Mouse (Mus musculus) gastrocnemius, postnatal 10 days (tissue): Measurements from ENCODE around the gene Col4a4. TPM values are rescaled to one million over a fixed set of nuclear protein-coding genes. Genes with fewer than 3 reads are reported as not detected.

Source experiments
- DNase-seq: peaks from one replicate; pipeline ENCODE4 v3.0.0; 2021; ENCODE audit warnings: mixed read lengths
- total RNA-seq, 2 experiments: library from RNA; stranded (reverse); gene quantifications; 2 replicates each; pipeline ENCODE4 v1.2.3; 2021

Col4a4 gene
- total RNA-seq, 2 experiments from 2014 or later, result 2.0 to 2.1 TPM

DNA sequence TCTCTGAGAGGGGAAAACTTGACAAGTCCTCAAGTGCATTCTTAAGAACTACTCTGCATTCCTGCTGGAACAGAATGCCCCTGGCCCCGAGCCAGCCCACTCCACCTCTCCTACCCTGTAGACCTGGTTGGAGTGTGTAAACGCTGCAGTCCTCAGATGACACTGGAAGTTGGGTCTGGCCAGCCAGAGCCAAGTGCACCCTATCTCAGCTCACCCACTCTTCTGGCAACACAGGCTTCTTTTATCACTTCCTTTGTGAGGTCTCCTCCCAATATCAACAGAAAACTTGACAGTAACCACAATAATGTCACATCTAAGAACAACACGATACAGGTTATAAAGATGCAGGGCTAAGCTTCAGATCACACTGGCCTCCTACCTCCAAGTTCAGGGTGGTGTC lies 8.7 kb downstream of the Col4a4 start:
- peak; percentile 19 for DNase-seq

DNA sequence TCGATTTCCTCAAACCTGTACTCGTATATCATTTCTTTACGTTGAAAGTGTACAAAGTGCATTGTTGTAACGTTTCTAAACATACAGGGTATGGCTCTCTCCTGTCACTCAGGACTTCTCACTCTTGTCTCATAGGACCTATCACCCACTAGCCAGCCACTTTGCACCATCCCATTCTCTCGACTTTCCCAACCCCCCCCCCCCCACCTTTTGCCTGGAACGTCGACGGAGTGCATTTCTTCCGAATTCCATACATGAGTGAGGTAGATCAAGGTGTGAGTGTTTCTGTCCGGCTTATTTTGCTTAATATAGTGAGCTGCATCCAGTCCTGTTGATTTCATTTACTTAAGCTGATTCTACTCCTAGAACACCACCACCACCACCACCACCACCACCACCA lies 9.3 kb downstream of the Col4a4 start:
- no peak for DNase-seq

DNA sequence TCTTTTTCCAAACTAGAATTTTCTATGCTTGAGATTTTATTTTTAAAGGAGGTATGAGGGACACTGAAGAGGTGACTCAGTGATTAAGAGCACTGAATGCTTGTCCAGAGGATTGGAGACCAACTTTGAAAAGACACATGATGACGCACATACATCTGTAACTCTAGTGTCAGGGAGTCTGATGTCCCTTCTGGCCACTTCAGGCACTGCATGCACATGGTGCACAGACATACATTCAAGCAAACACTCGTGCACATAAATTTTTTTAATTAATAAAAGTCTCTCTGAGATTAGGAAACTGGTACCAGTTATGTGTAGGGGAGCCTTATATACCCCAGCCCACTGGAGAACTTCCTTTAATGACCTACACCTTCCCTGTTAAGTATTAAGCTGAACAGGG lies 10.5 kb downstream of the Col4a4 start:
- DNase-seq, result no peak

DNA sequence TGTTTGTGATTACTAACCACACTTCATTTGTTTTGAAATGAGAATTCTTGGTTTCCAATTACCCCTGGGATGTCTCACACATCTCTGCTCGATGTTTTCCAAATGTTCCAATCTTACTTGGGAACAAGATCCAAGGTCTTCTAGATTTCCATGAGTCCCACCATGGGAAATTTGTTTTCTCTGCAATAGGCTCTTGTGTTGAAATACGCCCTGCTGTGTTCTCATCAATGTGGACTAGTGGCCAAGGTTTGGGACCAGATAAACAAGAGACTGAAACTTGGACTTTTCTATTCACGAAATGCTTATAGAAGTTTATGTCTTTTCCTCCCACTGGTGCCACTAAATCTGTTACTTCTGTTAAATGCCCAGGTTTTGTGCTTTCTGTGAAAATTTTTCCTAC lies 11.0 kb downstream of the Col4a4 start:
- no peak for DNase-seq

DNA sequence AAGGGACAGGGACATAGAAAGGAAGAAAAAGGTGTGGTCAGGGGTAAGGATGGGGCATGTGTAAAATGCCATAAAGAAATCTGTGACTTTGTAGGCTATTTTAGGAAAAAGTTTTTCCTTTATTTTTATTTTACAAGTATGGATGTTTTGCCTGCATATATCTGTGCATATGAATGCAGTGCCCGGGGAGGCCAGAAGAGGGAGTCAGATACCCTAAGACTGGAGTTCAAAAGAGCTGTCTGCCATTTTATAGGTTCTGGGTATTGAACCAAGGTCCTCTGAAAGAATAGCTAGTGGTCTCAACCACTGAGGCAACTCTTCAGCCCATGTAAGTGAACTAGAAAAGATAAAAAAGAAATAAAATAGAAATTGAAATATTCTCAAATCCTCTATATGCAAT lies 14.9 kb downstream of the Col4a4 start:
- DNase-seq, result no peak

DNA sequence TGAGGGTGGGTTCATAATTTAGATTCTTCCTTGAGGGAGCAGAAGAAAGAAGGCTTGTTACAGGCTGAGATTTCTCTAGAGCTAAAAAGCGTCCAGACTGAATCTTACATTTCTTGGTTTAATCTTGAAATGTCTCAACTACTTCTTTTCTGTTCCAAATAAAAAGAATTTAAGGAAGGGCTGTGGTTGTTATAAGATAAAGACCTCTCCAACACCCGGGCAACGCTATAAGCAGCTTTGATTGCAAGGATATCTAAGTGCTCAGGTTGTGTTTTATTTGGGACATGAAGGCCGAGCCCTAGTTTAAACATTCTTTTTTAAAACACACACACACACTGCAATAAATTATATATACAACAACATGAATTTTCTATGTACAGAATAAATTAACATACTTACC lies 17.2 kb downstream of the Col4a4 start:
- no peak for DNase-seq

DNA sequence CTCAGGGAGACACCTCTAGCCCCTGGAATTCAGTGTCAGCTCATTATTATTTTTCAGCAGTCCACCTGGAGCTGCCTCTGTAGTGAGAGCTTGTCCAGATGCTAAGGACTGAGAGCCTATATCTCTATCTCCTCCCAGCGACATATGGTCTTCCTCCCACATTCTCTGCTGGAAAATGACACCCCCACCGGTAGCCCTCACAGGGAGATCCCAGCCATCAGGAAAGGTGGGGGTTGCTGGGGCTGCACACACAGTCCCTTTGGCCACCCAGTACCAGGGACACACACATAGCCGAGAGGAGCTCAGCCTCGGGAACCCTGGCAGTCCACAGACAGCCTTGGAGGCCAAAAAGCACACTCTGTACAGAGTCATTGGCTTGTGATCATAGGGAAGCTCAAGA lies 26.4 kb downstream of the Col4a4 start:
- DNase-seq, result no peak

DNA sequence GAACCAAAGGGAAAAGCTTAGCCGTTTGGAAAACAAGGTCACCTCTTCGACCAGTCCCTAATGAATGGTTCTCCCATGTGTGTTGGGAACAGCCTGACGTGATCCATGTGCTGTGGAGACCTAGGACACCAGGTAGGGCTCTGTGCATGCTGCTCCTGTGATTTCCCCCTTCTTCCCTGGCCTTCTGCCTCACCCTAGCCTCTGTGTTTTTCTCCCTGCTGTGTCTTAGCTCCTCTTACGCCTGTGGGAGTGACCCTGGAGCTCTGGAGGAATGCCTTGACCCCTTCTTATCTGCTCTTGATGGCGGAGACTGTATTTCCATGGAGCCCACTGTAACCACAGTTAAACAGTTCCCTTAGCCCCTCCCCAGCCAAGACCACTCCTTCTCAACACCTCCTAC lies 31.8 kb downstream of the Col4a4 start:
- no peak for DNase-seq

DNA sequence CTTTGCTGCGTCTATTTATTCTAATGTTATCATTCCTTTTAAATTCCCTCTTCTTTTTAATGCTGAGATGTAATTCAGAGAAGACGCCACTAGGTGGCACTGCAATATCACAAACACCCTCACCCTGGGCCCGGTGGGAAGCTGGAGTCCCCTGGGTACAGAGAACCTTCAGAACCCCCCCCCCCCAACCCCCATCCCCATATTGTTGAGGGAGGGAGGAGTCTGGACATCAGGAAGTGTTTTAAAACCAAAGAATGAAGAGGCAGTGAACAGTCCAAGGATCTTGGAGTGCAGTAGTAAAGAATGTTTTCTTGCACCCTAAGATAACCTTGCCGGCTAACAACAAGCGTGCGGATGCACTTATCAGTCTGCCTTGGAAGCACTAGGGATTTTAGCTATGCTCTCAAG lies 32.2 kb downstream of the Col4a4 start:
- DNase-seq, result peak; percentile 18

DNA sequence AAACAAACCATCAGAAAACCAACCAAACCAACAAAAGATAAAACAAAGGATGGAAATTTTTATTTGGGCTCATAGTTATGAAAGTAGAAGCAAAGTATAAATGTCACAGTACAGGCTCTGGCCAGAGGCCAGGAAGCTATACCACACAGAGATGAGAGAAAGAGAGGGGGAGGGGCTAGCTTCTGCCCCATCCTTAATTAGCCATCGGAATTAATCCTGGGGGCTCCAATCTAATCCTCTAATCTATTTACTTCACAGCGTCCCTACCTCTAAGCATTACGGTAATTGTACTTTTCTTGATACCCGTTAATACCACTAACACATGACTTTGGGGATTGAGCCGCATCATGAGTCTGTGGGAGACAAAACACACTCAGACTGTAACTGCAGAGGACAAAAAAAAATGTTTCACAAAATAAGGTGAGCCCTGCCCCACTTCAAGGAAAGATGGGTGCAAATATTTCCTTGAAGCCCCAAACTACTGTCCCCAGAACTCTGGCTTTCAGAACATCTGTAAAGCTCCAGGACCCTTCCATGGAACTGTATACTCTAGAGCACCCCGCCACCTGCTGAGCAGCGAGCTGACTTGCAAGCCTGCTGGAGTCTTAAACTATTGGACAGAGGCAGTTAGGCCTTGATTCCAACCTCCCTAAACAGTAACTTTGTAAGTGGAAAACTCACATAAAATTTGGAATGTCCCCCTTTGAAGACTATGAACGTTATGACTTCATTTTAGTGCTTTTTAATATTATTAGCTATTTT lies 41.3 kb downstream of the Col4a4 start:
- DNase-seq, result no peak

DNA sequence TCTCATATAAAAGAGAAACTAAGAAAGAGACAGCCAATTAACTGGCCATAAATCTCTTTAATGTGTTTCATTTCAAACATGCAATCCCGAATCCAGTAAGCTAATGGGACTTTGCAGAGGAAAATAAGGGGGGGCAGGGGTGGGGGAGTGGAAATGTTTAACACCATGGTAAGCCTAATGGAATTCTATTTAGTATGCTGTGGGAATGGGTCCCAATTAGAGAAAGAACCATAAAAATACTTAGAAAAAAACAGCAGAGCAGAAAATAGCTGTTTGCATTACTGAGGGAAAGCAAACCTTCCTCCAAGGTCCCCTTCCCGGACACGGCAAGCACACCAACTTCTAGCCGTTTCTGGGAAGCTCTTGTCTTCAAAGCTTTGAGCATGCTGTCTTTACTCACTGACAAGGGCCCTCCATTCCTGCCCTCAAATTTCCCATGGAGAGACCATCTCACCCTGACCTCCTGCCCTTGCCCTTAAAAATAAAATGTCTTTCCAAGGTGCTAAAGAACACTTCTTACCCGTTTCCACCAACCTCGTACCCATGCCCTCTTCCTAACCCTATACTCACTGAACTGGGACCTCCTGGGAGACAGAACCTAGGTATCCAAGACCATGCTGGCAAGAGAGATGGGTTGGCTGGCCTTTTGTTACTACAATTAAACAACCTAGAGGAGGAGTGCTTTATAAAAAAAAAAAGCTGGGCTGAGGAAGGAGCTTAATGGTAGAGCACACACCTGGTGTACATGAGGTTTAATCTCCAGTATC lies 42.0 kb downstream of the Col4a4 start:
- no peak for DNase-seq

DNA sequence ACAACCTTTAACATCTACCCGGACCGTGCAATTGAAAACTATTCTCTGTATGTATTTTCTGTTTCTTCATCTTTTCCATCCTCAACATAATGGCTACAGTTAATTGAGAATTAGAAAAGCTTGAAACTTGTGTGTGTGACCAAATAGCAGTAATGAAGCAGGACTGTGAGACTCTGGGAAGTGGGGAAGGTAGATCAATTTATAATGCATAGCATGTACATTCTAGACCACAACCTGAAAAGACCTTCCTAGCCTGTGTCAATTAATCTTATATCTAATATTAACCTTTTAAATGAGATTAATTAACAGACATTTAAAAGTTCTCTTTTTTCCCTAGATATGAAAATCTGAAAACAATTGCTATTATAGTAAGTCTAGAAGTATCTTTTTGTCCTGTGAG lies 42.7 kb downstream of the Col4a4 start:
- DNase-seq, result no peak

DNA sequence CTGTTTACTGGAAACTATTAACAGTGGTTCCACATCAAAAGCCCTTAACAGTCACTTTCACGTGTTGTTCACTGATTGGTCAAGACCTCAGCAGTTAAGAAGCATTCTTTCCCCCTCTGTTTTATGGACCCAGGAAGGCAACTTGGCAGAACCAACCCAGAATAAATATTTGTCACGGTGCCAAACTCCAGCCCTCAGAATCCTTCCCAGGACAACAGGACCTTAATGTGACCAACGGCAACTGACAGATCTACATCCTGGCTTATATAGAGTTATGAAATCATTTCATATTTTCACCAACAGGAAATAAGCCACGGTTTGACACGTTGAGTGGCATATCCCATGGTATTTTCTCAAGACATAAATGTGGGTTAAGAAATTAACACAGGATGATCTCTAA lies 46.6 kb downstream of the Col4a4 start:
- DNase-seq, result no peak

DNA sequence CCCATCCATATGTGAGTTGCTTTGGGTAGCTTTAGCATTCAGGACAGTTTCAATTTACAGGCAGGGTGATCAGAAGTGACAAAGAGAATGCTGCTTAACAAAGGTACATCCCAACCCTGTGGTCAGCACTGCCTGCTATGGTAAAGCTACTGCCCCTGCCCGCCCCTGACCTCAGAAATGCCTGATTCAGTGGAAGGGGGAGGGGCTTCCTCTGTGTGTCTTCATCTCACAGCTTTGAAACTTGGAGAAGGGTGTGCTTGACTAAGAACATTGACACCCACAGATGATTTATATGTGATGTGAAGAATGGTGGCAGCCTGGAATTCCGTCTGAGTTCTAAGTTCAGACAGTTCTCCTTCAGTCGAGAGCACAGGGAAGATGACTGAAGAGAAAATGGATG lies 48.8 kb downstream of the Col4a4 start:
- no peak for DNase-seq

DNA sequence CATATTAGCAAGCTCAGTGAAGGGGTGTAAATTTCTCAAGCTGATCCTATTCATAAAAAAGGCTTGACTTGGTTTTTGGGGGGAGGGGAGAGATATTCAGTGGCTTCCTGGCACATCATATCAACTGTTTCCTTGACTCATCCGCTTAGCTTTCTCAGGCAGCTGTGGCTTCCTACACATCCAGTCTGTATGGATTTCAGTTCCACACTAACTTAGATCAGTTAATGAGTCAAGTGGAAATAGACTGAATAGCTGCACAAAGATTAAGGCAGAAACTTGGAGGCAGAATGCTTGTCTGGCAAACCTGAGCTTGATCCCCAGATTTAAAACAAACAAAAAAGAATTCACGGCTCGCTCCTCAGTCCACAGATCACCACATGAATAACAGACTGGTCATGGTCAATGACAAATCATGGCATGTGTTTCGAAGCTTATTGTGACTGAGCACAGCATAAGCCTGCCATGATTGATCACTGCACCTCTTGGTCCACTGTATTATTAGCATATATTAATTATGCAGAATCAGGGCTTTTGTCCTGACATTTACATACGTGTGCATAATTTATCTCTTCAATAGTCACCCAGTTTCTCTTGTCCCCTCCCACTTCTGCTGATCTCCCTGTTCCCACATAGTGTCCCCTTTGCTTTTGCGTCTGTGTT lies 50.0 kb downstream of the Col4a4 start:
- DNase-seq, result no peak

DNA sequence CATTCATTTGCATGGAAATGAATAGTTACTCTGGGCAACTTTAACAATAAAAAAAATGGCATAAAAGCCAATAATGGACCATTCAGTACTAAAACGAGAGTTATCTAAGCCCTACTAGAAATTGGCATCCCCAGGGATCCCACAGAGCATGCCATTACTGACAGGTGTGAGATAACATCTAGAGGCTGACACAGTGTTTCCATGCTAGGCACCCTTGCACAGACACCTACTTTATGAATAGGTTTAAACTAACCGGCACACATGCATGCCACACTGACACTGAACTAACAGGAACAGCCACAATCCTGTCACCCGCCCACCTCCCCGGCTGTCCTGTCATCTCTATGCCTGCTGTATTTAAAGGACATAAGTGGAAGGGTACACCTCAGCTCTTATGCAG lies 58.7 kb downstream of the Col4a4 start:
- DNase-seq, result no peak

DNA sequence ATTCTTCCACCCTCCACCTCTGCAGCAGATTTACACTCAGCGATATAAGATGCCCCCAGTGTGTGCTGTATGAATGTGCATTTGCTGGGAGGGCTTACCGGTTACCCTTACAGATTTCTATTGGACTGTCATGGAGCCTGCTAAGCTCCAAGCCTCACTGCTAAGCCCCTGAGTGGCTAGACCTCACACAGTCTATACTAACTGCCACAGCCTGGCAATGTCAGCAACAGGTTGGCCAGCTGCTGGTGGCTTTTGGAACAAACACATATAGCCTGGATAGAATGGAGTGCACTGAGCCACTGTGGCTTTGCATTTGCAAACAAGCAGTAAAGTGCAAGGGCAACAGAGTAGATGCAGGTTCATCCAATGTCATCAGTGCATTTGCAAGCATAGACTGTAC lies 94.7 kb downstream of the Col4a4 start:
- no peak for DNase-seq

DNA sequence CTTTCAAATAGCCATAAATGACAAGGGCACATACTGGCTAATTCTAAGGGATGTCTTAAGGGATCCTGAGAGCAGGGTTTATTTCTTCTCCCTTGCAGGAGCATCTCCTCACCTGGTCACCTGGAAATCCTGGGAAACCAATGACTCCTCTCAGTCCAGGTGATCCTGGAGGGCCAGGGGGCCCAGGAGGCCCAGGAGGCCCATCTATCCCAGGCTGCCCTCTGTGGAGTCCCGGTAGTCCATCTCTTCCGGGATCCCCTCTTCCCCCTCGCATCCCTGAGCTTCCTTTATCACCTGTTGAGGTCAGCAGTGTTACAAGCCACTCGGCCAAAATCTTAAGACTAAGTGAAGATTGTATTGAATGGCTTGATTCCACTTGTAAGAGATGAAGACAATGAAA lies 100.3 kb downstream of the Col4a4 start:
- DNase-seq, result no peak

DNA sequence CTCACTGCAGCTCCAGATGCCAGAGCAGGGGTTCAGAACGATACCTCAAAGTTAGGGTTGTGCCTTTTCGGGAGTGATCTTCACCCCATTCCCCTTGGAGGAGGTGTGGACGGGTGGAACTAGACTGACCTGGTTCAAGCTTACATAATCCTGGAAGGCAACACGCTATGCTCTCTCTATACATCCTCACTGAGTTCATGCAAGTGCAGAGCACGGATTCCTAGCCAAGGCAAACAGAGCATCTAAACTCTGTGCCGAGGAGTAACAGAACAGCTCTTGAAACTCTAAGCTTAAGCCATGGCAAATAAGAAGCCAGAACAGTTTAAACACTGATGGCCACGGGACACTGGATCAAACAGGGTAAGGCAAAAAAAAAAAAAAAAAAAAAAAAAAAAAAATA lies 104.3 kb downstream of the Col4a4 start:
- no peak for DNase-seq

DNA sequence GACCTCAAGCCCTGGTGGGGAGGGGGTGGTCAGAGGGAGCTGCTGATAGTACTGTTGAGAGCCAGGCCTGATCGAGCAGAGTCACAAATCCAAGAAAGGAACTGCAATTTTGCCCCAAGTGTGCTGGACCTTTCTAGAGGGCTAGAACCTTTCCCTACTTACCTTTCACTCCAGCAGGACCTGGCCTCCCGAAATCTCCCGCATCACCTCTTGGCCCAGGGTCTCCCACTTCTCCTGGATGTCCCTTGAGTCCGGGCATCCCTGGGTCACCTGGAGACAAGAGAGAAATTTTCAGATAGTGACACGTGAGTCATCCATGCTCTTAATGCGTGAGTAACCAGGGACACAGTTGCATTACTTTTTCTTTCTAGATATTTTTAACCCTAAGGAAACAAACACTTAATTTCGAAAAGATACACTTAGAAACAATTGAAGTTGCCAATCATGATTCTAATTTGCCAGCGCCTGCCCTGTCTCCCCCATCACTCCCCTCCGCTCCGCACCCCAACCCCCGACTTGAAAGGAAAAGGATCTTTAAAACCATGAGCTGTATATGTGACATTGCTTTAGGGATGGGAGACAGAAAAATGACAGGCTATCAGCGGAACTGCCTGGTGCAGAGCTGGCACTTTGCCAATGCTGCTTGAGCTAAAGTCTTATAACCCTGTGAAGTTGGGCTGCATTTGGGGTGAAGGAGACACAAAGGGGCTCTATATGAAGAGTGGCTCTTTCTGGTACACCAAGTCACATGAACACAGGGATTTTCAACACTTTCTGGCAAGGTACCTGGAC lies 106.8 kb downstream of the Col4a4 start:
- DNase-seq, result no peak

DNA sequence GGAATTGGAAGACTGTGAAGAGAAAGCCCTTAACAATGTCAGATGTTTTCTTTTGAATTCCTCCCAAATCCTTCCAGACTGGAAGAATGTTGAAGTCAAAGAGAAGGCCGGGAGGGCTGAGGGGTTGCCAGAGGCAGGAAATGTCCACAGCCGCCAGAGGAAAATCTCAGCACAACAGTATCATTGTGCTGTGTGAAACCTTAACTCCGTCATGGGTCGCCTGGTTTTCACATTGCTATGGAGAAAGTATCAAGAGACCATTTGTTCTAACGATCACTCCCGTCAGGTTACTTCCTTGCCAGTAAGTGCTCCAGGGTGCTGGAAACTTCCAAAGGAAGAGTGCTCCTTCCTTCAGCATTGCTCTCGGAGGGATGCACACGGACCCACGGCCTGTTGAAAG lies 109.9 kb downstream of the Col4a4 start:
- DNase-seq, result peak; percentile 42

DNA sequence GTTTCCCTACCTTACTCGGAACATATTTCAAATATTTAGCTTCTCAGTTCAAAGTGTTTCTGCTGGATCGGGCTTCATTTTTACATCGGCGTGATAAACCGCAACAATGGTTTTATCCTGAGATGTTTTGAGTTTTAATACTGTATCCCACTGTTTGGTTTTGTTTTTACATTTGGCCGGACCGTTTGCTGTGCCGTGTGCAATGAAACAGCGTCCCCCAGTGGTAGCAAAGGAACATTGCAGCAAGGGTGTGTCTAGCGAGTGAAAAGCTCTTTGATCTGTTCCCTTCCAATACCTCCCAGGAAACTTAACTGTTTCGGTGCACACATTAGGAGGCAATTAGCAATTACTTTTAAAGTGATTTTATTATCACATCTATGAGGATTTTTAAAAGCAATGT lies 110.4 kb downstream of the Col4a4 start:
- peak; percentile 33 for DNase-seq

DNA sequence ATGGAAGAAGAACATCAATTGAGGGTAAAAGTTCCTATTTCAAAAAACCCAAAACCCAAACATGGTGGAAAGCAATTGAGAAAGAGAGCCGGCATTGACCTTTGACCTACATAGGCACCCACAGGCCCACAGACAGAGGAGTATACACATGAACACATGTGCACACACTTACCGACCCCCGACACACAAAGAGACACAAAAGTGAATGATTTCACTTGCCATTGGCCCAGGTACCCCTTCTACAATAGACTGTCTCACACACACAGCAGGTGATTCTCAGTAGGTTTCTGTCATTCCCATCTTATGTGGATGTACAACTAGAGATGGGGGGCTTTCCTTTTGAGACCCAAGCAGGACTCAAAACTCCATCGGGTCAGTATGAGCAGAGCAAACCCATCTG lies 110.8 kb downstream of the Col4a4 start:
- DNase-seq, result no peak
